Mouse (Mus musculus): ENCODE data around the gene Ildr2. TPM values are rescaled to one million over a fixed set of nuclear protein-coding genes. Genes with fewer than 3 reads are reported as not detected.
A peak's percentile ranks its signal among the peaks of the same experiment; 100 is the strongest.

The Ildr2 gene
- total RNA-seq, 2 experiments from 2014 or later = 2.1 to 2.5 TPM

- intact Hi-C loops (cut with DNase I; ENCODE audit: low total_unique reads) = no loop called here
- DNase-seq = peak; percentile 15
Observed at GRCm38 (mm10) chr1:166282597-166283210, 28.8 kb downstream of the Ildr2 start.

GRCm38 (mm10) chr1:166283451-166283850, 29.5 kb downstream of the Ildr2 start:
- intact Hi-C loops (cut with DNase I; ENCODE audit: low total_unique reads) = no loop called here

GRCm38 (mm10) chr1:166284390-166284789, 30.5 kb downstream of the Ildr2 start:
- no peak for DNase-seq
- intact Hi-C loops (cut with DNase I; ENCODE audit: low total_unique reads) = no loop called here

More at GRCm38 (mm10) chr1:166283451-166283850, 29.5 kb downstream of the Ildr2 start:
- no peak for DNase-seq

- intact Hi-C loops (cut with DNase I; ENCODE audit: low total_unique reads) = no loop called here
Observed at GRCm38 (mm10) chr1:166286231-166286630, 32.3 kb downstream of the Ildr2 start.

GRCm38 (mm10) chr1:166290562-166290961, 36.6 kb downstream of the Ildr2 start:
- DNase-seq = no peak
- intact Hi-C loops (cut with DNase I; ENCODE audit: low total_unique reads) = no loop called here

More at GRCm38 (mm10) chr1:166286231-166286630, 32.3 kb downstream of the Ildr2 start:
- no peak for DNase-seq

- no peak for DNase-seq
Observed at GRCm38 (mm10) chr1:166293086-166293485, 39.1 kb downstream of the Ildr2 start.

GRCm38 (mm10) chr1:166295548-166295947, 41.6 kb downstream of the Ildr2 start:
- DNase-seq = no peak
- intact Hi-C loops (cut with DNase I; ENCODE audit: low total_unique reads) = no loop called here

More at GRCm38 (mm10) chr1:166293086-166293485, 39.1 kb downstream of the Ildr2 start:
- intact Hi-C loops (cut with DNase I; ENCODE audit: low total_unique reads) = no loop called here

- intact Hi-C loops (cut with DNase I; ENCODE audit: low total_unique reads) = no loop called here
- no peak for DNase-seq
Observed at GRCm38 (mm10) chr1:166296371-166296770, 42.4 kb downstream of the Ildr2 start.

- DNase-seq = no peak
Observed at GRCm38 (mm10) chr1:166296971-166297370, 43.0 kb downstream of the Ildr2 start.

GRCm38 (mm10) chr1:166297499-166298111, 43.7 kb downstream of the Ildr2 start:
- no peak for DNase-seq
- intact Hi-C loops (cut with DNase I; ENCODE audit: low total_unique reads) = no loop called here

More at GRCm38 (mm10) chr1:166296971-166297370, 43.0 kb downstream of the Ildr2 start:
- intact Hi-C loops (cut with DNase I; ENCODE audit: low total_unique reads) = no loop called here

GRCm38 (mm10) chr1:166298884-166299283, 44.9 kb downstream of the Ildr2 start:
- intact Hi-C loops (cut with DNase I; ENCODE audit: low total_unique reads) = no loop called here
- no peak for DNase-seq

GRCm38 (mm10) chr1:166299821-166300220, 45.9 kb downstream of the Ildr2 start:
- intact Hi-C loops (cut with DNase I; ENCODE audit: low total_unique reads) = no loop called here
- no peak for DNase-seq

- DNase-seq = no peak
- intact Hi-C loops (cut with DNase I; ENCODE audit: low total_unique reads) = no loop called here
Observed at GRCm38 (mm10) chr1:166300526-166300925, 46.6 kb downstream of the Ildr2 start.

- intact Hi-C loops (cut with DNase I; ENCODE audit: low total_unique reads) = no loop called here
- no peak for DNase-seq
Observed at GRCm38 (mm10) chr1:166304352-166305240, 50.7 kb downstream of the Ildr2 start.

GRCm38 (mm10) chr1:166308471-166308850, 54.5 kb downstream of the Ildr2 start:
- intact Hi-C loops (cut with DNase I; ENCODE audit: low total_unique reads) = no loop called here

GRCm38 (mm10) chr1:166308851-166309715, 55.1 kb downstream of the Ildr2 start:
- intact Hi-C loops (cut with DNase I; ENCODE audit: low total_unique reads) = no loop called here
- peak; percentile 21 for DNase-seq

More at GRCm38 (mm10) chr1:166308471-166308850, 54.5 kb downstream of the Ildr2 start:
- no peak for DNase-seq

GRCm38 (mm10) chr1:166311151-166311550, 57.2 kb downstream of the Ildr2 start:
- intact Hi-C loops (cut with DNase I; ENCODE audit: low total_unique reads) = no loop called here
- no peak for DNase-seq

GRCm38 (mm10) chr1:166313637-166314036, 59.7 kb downstream of the Ildr2 start:
- no peak for DNase-seq
- intact Hi-C loops (cut with DNase I; ENCODE audit: low total_unique reads) = no loop called here

- DNase-seq = no peak
- intact Hi-C loops (cut with DNase I; ENCODE audit: low total_unique reads) = no loop called here
Observed at GRCm38 (mm10) chr1:166315706-166316105, 61.8 kb downstream of the Ildr2 start.

Measured in gastrocnemius, postnatal 14 days (tissue).